Mouse (Mus musculus) intestine, embryonic 15.5 days (tissue): Measurements from ENCODE around the gene Sec61a2. TPM values are rescaled to one million over a fixed set of nuclear protein-coding genes. Genes with fewer than 3 reads are reported as not detected.

Experiments
- ATAC-seq: fragments of 200-750 bp; cut with Nextera tagmentation; 2 replicates; pipeline ENCODE4 v1.8.0; 2017; ENCODE audit warnings: moderate TSS enrichment, moderate library complexity
- H3K27ac ChIP-seq: fragments of 300-500 bp; sonication (generic); 2 replicates; pipeline ENCODE4 v1.5.1; 2015; ENCODE audit warnings: mild to moderate bottlenecking, inconsistent platforms
- H3K27me3 ChIP-seq: fragments of 300-500 bp; sonication (generic); replicated peaks from 2 replicates; pipeline ENCODE4 v1.6.1; 2015; ENCODE audit warnings: inconsistent platforms
- H3K36me3 ChIP-seq: fragments of 300-500 bp; sonication (generic); 2 replicates; pipeline ENCODE4 v1.6.1; 2015; ENCODE audit warnings: inconsistent platforms
- H3K4me1 ChIP-seq: fragments of 300-500 bp; sonication (generic); replicated peaks from 2 replicates; pipeline ENCODE4 v1.6.1; 2015; ENCODE audit warnings: inconsistent platforms
- H3K4me2 ChIP-seq: fragments of 300-500 bp; sonication (generic); replicated peaks from 2 replicates; pipeline ENCODE4 v1.6.1; 2015; ENCODE audit warnings: mild to moderate bottlenecking, inconsistent platforms
- H3K4me3 ChIP-seq: fragments of 300-500 bp; sonication (generic); replicated peaks from 2 replicates; pipeline ENCODE4 v1.5.1; 2015; ENCODE audit warnings: inconsistent platforms
- H3K9ac ChIP-seq: fragments of 300-500 bp; sonication (generic); 2 replicates; pipeline ENCODE4 v1.6.1; 2015; ENCODE audit warnings: inconsistent platforms
- H3K9me3 ChIP-seq: fragments of 300-500 bp; sonication (generic); 2 replicates; pipeline ENCODE4 v1.6.1; 2016; ENCODE audit warnings: inconsistent platforms
- WGBS: fragments of 180-500 bp; shearing (Covaris S2); methylation state at CpG from one replicate; pipeline ENCODE4 v1.1.7; 2015; 5-methylcytosine and 5-hydroxymethylcytosine counted together
- polyA plus RNA-seq: library from polyadenylated mRNA; unstranded; fragments of >200 nt; fragmentation: Nextera tagmentation; extraction: Ambion mirVana; gene quantifications from 2 replicates; pipeline ENCODE4 v1.2.1, GENCODE M21; 2015

Sec61a2 gene
- polyA plus RNA-seq, 1 experiment from 2014 or later: 62.3 TPM

- Histone ChIP-seq H3K27me3 (no peaks in the 10 kb centered on the region), H3K4me2 (no peak overlapping the region), H3K4me1 (no peaks in the 10 kb centered on the region; the same call in 1 of the 2 replicates), H3K36me3 (no peaks in the 10 kb centered on the region), H3K9me3 (no peaks in the 10 kb centered on the region), H3K4me3 (no peak overlapping the region), H3K9ac (no peak overlapping the region), H3K27ac (peak overlapping the region; percentile 6; the same call in 1 of the 2 replicates)
- 73% methylated on average over 5 of the region's 5 CpGs for WGBS
- peak; percentile 88 for ATAC-seq
Measured at GRCm38 (mm10) chr2:5929793-5930192, 34.6 kb upstream of the Sec61a2 start.

DNA sequence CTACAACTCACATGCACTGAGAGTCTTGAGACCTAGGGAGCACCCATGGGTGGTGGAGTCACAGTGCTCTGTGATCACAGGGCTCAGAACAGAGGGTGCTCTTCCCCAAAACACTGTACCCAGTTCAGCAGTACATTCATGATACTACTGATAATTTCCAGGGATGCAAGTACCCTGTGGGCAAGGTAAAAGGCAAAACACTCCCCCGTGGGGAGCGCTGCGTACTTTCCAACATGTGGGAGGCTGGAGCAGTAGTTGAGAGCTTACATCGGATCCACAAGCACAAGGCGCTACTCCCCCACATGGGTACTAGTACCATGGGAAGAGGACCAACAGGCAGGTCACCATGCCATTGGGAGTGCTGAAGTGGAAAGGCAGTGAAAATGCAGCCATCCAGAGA is 32.2 kb upstream of the Sec61a2 start:
- no peaks in the 10 kb centered on the region; the same call in 1 of the 2 replicates for H3K4me1 ChIP-seq
- H3K27ac ChIP-seq: no peak overlapping the region
- 95% methylated on average over 5 of the region's 5 CpGs for WGBS
- H3K36me3 ChIP-seq: no peaks in the 10 kb centered on the region
- no peak for ATAC-seq
- H3K27me3 ChIP-seq: no peaks in the 10 kb centered on the region
- no peak overlapping the region for H3K9ac ChIP-seq
- H3K4me3 ChIP-seq: no peak overlapping the region
- no peak overlapping the region for H3K4me2 ChIP-seq
- H3K9me3 ChIP-seq: no peaks in the 10 kb centered on the region

GRCm38 (mm10) chr2:5923786-5924185 is 28.6 kb upstream of the Sec61a2 start:
- H3K36me3 ChIP-seq: no peaks in the 10 kb centered on the region
- H3K4me1 ChIP-seq: no peaks in the 10 kb centered on the region
- no peak for ATAC-seq
- no peak overlapping the region for H3K4me3 ChIP-seq
- H3K27ac ChIP-seq: no peak overlapping the region
- H3K9ac ChIP-seq: no peak overlapping the region
- whole genome bisulfite sequencing: 78% methylated on average over 9 of the region's 9 CpGs
- no peaks in the 10 kb centered on the region for H3K9me3 ChIP-seq
- no peak overlapping the region for H3K4me2 ChIP-seq
- H3K27me3 ChIP-seq: no peaks in the 10 kb centered on the region

GRCm38 (mm10) chr2:5922823-5923222 is 27.6 kb upstream of the Sec61a2 start:
- Histone ChIP-seq H3K36me3 (no peaks in the 10 kb centered on the region), H3K4me2 (no peak overlapping the region), H3K9me3 (no peaks in the 10 kb centered on the region), H3K27me3 (no peaks in the 10 kb centered on the region), H3K27ac (no peak overlapping the region), H3K4me3 (no peak overlapping the region), H3K9ac (no peak overlapping the region), H3K4me1 (no peaks in the 10 kb centered on the region)
- no peak for ATAC-seq
- 90% methylated on average over 6 of the region's 6 CpGs for WGBS

DNA sequence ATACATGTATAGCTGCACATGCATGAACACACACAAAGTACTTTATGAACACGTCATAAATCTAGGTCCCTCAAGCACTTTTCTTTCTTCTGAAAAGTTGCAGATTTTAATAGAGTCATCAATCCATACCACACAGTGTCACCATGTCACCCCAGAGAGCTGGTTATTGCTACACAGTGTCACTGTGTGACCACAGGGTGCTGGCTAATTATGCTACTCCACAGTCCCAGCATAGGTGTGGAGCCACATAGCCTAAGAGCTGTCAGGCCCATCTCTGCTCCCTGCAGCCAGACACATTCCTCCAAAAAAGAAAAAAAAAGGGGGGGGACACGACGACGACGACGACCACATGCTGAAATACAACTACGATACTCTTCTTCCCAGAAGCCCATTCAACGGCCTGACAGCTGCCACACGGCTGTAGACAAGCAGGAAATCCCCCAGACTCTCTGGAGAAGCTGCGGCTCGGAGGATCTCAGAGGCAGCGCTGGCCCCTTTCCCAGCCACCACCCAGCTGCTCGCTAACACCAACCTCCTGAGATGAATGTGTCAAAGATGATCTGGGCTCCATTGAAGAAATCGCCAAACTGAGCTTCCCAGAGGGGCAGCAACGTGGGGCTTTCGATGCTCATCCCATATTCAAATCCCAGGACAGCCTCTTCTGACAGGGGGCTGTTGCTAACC is 16.2 kb upstream of the Sec61a2 start:
- Histone ChIP-seq H3K4me1 (no peaks in the 10 kb centered on the region), H3K4me2 (no peak overlapping the region), H3K9me3 (no peaks in the 10 kb centered on the region), H3K27ac (no peak overlapping the region), H3K36me3 (no peaks in the 10 kb centered on the region), H3K4me3 (no peak overlapping the region), H3K27me3 (no peaks in the 10 kb centered on the region), H3K9ac (no peak overlapping the region)
- no peak for ATAC-seq
- WGBS: 59% methylated on average over 16 of the region's 16 CpGs

GRCm38 (mm10) chr2:5906625-5907024 is 11.4 kb upstream of the Sec61a2 start:
- no peak for ATAC-seq
- WGBS: 66% methylated on average over 3 of the region's 3 CpGs
- no peak overlapping the region for H3K27ac ChIP-seq
- H3K36me3 ChIP-seq: no peaks in the 10 kb centered on the region
- H3K27me3 ChIP-seq: no peaks in the 10 kb centered on the region
- H3K4me1 ChIP-seq: no peaks in the 10 kb centered on the region
- no peak overlapping the region for H3K4me2 ChIP-seq
- no peak overlapping the region for H3K9ac ChIP-seq
- H3K9me3 ChIP-seq: no peaks in the 10 kb centered on the region
- no peak overlapping the region for H3K4me3 ChIP-seq

- Histone ChIP-seq H3K4me2 (no peak overlapping the region), H3K9ac (no peak overlapping the region), H3K4me1 (no peaks in the 10 kb centered on the region), H3K9me3 (no peaks in the 10 kb centered on the region), H3K4me3 (no peak overlapping the region), H3K27me3 (no peaks in the 10 kb centered on the region), H3K36me3 (no peaks in the 10 kb centered on the region), H3K27ac (no peak overlapping the region)
- 31% methylated on average over 5 of the region's 5 CpGs for WGBS
- ATAC-seq: 0 out of 2 replicates have a peak, but pooled peaks have one; percentile 53
Measured at GRCm38 (mm10) chr2:5906092-5906491, 10.9 kb upstream of the Sec61a2 start.

GRCm38 (mm10) chr2:5900145-5900544 is 4.9 kb upstream of the Sec61a2 start:
- ATAC-seq: no peak
- WGBS: 67% methylated on average over 5 of the region's 5 CpGs
- Histone ChIP-seq H3K27ac (no peak overlapping the region), H3K4me2 (no peak overlapping the region), H3K36me3 (no peaks in the 10 kb centered on the region), H3K9ac (no peak overlapping the region), H3K4me3 (no peak overlapping the region), H3K4me1 (no peaks in the 10 kb centered on the region), H3K9me3 (no peaks in the 10 kb centered on the region), H3K27me3 (no peaks in the 10 kb centered on the region)

GRCm38 (mm10) chr2:5894296-5894695 is 936 bp downstream of the Sec61a2 start:
- Histone ChIP-seq H3K36me3 (peaks cover 13% of the 10 kb centered on the region; the same call in 1 of the 2 replicates), H3K4me3 (peak overlapping the region; percentile 97), H3K27me3 (no peaks in the 10 kb centered on the region), H3K4me2 (peak overlapping the region; percentile 64), H3K27ac (peak overlapping the region; percentile 38; the same call in 1 of the 2 replicates), H3K4me1 (no peaks in the 10 kb centered on the region), H3K9ac (peak overlapping the region; percentile 97), H3K9me3 (no peaks in the 10 kb centered on the region)
- WGBS: 15% methylated on average over 11 of the region's 11 CpGs
- ATAC-seq: peak; percentile 41; the same call in 1 of the 2 replicates

DNA sequence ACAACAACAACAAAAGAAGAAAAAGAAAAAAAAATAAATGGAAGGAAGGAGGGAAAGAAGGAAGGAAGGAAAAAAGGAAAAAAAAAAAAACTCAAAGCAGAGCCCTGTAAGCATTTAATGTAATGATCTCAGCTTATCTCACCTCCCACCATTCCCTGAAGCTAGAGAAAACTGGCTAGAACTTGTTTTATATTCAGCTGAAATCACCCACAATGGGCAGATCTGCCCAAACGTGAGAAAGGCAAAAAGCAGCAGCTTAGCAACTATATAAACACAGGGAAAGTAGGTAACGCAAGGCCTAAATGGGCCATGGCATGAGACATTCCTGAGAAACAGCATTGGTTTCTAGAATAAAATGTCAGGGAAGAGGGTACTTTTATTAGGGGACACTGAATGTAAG is 5.8 kb downstream of the Sec61a2 start:
- Histone ChIP-seq H3K9me3 (no peaks in the 10 kb centered on the region), H3K36me3 (peaks cover 23% of the 10 kb centered on the region), H3K4me2 (no peak overlapping the region), H3K4me3 (no peak overlapping the region), H3K4me1 (no peaks in the 10 kb centered on the region), H3K27me3 (no peaks in the 10 kb centered on the region), H3K9ac (no peak overlapping the region), H3K27ac (no peak overlapping the region)
- WGBS: 48% methylated on average over 2 of the region's 2 CpGs
- ATAC-seq: no peak

DNA sequence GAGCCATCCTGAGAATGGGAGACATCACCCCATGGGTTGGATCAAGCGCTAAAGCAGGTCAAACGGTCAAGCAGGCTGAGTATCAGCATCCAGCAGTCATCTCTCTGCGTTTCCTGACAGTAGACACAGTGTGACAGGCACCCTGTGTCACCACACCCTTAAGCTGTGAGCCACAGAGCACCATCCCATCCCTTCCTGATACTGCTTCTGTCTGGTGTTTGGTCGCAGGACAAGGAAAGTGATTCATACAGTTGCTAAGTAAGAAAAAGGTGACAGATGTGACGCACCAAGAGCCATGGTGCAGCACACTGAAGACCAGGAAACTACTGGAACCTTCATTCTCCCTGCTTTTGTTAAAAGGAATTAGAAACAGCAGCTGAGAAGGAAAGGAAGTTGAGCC is 6.4 kb downstream of the Sec61a2 start:
- WGBS: 88% methylated on average over 5 of the region's 5 CpGs

GRCm38 (mm10) chr2:5877446-5877845 is 17.8 kb downstream of the Sec61a2 start:
- no peak overlapping the region for H3K27ac ChIP-seq
- no peaks in the 10 kb centered on the region; the same call in 1 of the 2 replicates for H3K4me1 ChIP-seq
- 70% methylated on average over 3 of the region's 3 CpGs for WGBS
- no peak overlapping the region for H3K4me2 ChIP-seq
- no peak for ATAC-seq
- no peak overlapping the region for H3K9ac ChIP-seq
- H3K4me3 ChIP-seq: no peak overlapping the region
- H3K9me3 ChIP-seq: no peaks in the 10 kb centered on the region
- H3K36me3 ChIP-seq: peaks cover 41% of the 10 kb centered on the region
- H3K27me3 ChIP-seq: no peaks in the 10 kb centered on the region

More for the DNA sequence above, 6.4 kb downstream of the Sec61a2 start:
- Histone ChIP-seq H3K4me1 (no peaks in the 10 kb centered on the region), H3K27me3 (no peaks in the 10 kb centered on the region), H3K27ac (no peak overlapping the region), H3K9ac (no peak overlapping the region), H3K4me2 (no peak overlapping the region), H3K4me3 (no peak overlapping the region), H3K9me3 (no peaks in the 10 kb centered on the region), H3K36me3 (peaks cover 23% of the 10 kb centered on the region)
- ATAC-seq: no peak

DNA sequence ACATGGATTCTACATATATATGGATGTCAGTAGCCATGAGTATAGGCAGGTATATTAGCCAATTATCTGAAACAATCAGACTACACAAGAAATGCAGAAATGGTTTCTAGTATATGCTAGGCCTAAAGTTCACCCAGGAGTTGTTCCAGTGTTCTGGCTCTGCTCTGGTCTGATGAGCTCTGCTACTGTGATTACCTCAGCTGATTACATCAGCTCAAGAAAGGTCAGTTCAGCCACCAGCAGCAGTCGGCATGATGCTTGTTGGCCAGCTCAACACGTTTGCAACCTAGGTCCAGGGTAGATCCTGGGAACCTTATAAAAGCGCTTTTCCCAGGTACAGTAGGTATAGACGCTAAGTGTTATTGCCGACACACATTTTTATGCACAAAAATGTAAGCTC is 25.5 kb downstream of the Sec61a2 start:
- peaks cover 17% of the 10 kb centered on the region for H3K36me3 ChIP-seq
- H3K4me3 ChIP-seq: no peak overlapping the region
- no peaks in the 10 kb centered on the region for H3K27me3 ChIP-seq
- H3K9me3 ChIP-seq: no peaks in the 10 kb centered on the region
- 90% methylated on average over 5 of the region's 5 CpGs for WGBS
- H3K27ac ChIP-seq: no peak overlapping the region
- no peak for ATAC-seq
- H3K9ac ChIP-seq: no peak overlapping the region
- H3K4me1 ChIP-seq: no peaks in the 10 kb centered on the region
- H3K4me2 ChIP-seq: no peak overlapping the region
